Mouse (Mus musculus): ENCODE data around the gene Tbc1d10a.

GRCm38 (mm10) chr11:4237389-4237912, 50.9 kb downstream of the Tbc1d10a start:
- no peak for TF ChIP-seq TAL1 (IDR thresholded peaks at IDR 0.05; ENCODE audit: low read length)
- no peak for TF ChIP-seq GATA1 (IDR thresholded peaks at IDR 0.05; ENCODE audit: low read length)

Data from erythroblast, embryonic 14.5 days (primary cell).